Mouse (Mus musculus) heart, postnatal 10 days (tissue): ENCODE measurements at regions not wholly inside any gene's neighbourhood (a gene's known extent, or its start where the extent isn't known, plus 50 kb on each side); places are given as distances from the start of the nearest gene placed in this dataset.
"Not testable (repeated sequence)": the region's sequence is repeated elsewhere in the genome, so short reads cannot be mapped to it uniquely, and the experiment has no call there.

Source experiments
- DNase-seq, 2 experiments: peaks; one replicate each; pipeline ENCODE4 v3.0.0; 2021
- intact Hi-C: fragments of 180-260 bp; cut with DNase I; formaldehyde crosslinking; loops from one replicate; pipeline ENCODE4 v1.15.1; 2025

GRCm38 (mm10) chr5:12639549-12639948, 256.4 kb downstream of the Sema3d start:
- intact Hi-C loops = no loop called here
- DNase-seq = no peak

DNA sequence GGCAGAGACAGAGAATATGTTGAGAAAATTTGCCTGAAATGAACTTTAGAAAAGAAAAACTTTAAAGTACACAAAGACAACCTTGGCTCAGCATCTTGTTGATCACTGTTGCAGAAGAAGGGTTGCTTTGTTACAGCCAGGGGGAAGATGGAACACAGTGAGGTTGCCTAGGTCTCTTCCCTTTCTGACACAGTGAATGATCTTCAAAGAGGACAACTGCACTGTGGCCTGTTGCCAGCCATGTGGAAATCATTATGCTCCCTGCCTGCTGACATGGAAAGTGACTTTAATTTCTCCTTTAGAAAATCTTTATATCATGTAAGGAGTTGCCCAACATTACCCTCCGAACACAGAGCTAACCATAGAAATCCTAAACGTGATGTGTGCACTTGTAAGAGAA, 263.1 kb downstream of the Sema3d start:
- no peak for DNase-seq
- intact Hi-C loops = no loop called here

DNA sequence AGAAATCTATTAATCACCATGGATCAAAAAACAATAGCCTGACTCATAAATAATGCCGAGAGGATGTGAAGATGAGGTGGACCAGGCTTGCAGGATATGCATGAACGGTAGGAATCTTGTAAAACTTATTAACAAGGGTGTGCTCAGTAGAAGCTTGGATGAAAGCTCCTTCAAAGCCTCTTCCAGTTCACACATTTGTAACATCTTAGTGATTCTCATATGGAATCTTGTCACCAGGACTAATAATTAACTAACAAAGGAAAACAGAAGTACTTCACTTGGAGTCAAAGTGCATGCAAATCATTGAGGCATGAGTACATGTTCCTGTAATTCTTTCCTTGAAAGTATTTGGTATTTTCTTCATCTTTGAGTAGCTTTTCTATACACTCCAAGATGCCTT, 290.5 kb downstream of the Sema3d start:
- DNase-seq = no peak
- intact Hi-C loops = no loop called here

DNA sequence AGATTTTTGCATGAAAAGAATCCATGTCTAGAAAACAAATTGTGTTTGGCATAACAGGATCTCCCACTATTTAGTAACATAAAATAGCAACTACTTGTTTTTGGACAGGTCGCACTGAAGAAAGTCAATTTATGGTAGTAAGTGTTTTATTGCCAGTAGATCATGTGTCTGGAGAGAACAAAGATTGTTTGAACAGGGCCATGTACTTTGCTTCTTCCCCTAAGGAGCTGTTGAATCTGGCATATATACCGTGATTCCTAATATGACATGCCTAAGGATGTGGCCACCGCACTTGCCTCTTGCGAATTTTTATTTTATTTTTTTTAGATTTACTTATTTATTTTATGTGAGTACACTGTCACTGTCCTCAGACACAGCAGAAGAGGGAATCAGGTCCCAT, 290.9 kb downstream of the Sema3d start:
- intact Hi-C loops = no loop called here

DNA sequence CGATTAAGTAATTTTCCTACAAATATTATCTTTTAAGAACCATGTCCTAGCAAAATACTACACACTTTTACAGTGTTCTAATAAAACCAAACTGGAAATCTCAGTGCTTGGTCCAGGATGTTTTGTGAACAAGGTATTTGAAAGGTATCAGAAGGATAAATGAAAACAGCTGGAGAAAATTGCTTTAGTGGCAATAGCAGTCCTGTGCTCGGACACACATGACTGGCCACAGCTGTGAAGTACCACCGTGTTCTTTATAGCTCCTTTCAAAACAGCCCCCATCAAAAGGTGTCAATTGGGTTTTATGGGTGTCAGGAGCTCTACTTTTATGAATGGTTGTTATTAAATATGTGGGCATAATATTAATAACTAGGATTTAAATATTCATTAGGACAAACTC, 293.5 kb downstream of the Sema3d start:
- no peak for DNase-seq
- intact Hi-C loops = no loop called here

More for the DNA sequence above, 290.9 kb downstream of the Sema3d start:
- no peak for DNase-seq

GRCm38 (mm10) chr5:12714894-12715293, 331.7 kb downstream of the Sema3d start:
- no peak for DNase-seq
- intact Hi-C loops = no loop called here

DNA sequence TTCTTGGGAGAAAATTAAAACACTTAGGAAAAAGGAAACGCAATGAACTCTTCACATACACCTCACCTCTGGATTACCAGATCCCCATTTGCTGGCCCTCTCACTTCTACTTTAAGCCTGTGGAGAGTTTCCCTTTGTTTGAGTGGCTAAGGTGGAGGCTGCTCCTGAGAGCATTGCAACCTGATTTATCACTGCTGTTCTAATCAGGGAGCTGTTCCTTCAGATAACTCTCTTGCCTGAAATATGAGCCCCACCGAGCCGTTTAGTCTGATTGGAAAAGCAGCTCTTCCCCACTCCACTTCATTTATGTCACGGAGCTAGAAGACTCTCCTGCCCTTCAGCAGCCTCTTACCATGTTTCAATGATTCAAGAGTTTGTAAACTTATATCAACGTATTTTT, 368.3 kb downstream of the Sema3d start:
- DNase-seq = no peak
- intact Hi-C loops = no loop called here

- DNase-seq = no peak
- intact Hi-C loops = no loop called here
These were observed 365.6 kb upstream of the Sema3a start for GRCm38 (mm10) chr5:12759634-12760033.

DNA sequence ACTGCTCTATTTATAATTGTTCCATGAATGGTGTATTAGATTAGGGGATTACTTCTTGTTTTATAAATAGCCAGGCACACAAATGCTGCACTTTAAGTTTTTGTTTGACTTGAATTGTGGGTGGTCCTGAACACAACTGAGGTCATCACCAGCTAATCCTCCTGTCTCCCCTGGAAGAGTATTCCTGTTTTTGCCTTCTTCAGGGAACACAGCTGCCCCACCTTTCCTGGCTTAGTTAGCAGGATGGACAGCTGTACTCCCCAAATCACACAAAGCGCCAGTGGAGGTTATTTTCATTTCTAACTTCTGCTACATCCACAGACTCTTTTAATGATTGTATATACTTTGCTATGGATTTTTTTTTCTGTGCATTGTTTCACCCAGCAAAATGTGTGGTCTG, 357.8 kb upstream of the Sema3a start:
- no peak for DNase-seq
- intact Hi-C loops = loop anchor here (5.0 kb wide), 1 partner anchor 820 kb away; no protein-coding TSS in a partner anchor

DNA sequence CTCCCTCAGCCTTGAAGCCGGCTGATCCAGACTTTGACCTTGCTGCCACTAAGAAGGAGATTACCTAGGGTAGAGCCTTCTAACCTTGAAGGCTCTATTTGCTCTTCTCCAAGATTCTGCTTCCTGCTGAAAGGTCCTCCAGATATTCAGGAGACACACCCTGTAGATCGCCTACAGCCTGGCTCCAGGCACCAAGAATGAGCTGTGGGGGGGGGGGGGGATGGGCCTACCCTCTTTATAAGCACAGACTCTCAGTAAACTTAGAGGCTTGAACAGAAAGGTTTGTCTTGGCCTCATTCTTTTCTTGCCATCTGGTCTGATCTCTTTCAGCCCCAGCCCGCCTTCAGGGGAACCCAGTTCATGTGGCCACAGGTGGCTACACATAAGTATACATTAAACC, 342.5 kb upstream of the Sema3a start:
- intact Hi-C loops = no loop called here

DNA sequence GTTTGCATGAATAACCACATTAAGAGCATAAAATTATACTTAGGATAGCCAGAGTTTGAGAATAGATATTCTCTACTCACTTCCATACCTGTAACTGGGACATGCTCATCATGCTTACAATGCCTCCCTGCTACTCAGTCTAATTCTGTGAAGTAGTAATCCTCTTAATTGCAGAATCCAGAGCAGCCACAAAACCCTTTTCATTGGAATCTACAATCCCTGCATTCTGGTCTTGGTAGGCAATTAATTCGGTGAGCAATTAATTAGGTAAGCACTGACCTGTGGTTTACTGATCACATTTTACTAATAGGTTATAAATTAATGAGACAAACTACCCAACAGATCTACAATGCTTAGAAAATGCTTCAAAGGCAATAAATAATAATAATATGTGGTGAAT, 316.5 kb upstream of the Sema3a start:
- DNase-seq = no peak
- intact Hi-C loops = no loop called here

More for the DNA sequence above, 342.5 kb upstream of the Sema3a start:
- DNase-seq = no peak

- intact Hi-C loops = no loop called here
These were observed 315.3 kb upstream of the Sema3a start for GRCm38 (mm10) chr5:12809884-12810283.

GRCm38 (mm10) chr5:12847207-12847606, 278.0 kb upstream of the Sema3a start:
- not testable (repeated sequence) for DNase-seq

More at GRCm38 (mm10) chr5:12809884-12810283, 315.3 kb upstream of the Sema3a start:
- DNase-seq = no peak

GRCm38 (mm10) chr5:12856869-12857268, 268.3 kb upstream of the Sema3a start:
- intact Hi-C loops = no loop called here
- peak; percentile 22 to 25 for DNase-seq

More at GRCm38 (mm10) chr5:12847207-12847606, 278.0 kb upstream of the Sema3a start:
- intact Hi-C loops = not testable (repeated sequence)

GRCm38 (mm10) chr5:12868355-12869217, 256.6 kb upstream of the Sema3a start:
- DNase-seq = no peak
- intact Hi-C loops = no loop called here

GRCm38 (mm10) chr5:12872888-12873287, 252.3 kb upstream of the Sema3a start:
- DNase-seq = no peak
- intact Hi-C loops = no loop called here

GRCm38 (mm10) chr5:12877595-12878296, 247.5 kb upstream of the Sema3a start:
- intact Hi-C loops = no loop called here
- DNase-seq = no peak

DNA sequence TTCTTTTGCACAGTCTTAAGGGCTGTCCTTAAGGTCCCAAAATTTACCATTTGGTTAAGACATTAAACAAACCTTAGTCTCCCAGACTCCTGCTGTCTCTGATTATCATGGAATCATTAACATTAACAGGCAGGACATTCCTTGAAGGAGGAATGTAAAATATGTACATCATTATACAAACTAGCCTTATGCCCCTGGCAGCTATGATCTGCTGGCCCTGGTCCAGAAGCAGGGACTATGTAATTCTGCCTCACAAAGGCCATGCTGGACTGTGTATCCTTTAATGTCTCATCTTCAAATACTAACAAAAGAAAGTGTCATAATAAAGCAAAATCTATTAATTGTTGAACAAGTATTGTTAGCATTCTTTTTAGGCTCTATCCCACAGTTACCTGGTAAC, 232.9 kb upstream of the Sema3a start:
- DNase-seq = no peak

GRCm38 (mm10) chr5:12894638-12895037, 230.6 kb upstream of the Sema3a start:
- intact Hi-C loops = no loop called here
- DNase-seq = no peak

More for the DNA sequence above, 232.9 kb upstream of the Sema3a start:
- intact Hi-C loops = no loop called here

DNA sequence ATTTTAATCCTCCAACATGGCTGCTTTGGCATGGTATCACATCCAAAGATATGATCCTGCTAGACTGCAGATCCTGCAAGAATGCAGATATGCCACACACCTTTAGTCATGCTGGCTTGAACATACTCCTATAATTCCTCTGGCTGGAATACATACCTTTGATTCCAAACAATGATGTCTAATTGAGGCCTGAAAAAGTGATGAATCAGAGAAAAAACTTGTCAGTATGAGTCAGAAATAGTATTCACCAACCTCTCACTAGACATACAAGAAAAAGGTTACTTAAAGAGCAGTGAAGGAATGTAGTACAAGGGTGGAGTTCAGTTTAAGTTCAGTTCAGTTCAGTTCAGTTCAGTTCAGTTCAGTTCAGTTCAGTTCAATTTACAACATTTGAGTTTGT, 214.5 kb upstream of the Sema3a start:
- DNase-seq = no peak
- intact Hi-C loops = no loop called here

DNA sequence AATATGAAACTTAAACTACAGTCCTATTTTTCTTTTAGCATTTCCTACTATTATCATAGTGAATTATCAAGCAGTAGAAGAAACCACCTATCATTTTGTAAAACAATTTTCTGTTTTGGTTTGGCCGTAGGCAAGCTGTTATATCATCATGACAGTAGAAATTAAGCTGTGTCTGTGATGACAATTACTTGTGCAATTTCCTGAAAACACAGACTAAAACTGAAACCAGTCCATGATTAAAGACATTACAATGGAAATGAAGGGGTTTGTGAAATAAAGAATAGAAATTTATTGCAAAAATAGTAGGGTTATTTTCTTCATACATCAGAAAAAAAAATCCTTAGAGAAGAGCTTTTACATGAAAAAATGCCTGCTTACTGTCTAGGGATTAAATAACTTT, 210.8 kb upstream of the Sema3a start:
- intact Hi-C loops = no loop called here

GRCm38 (mm10) chr5:12919335-12919734, 205.9 kb upstream of the Sema3a start:
- intact Hi-C loops = no loop called here
- no peak for DNase-seq

More for the DNA sequence above, 210.8 kb upstream of the Sema3a start:
- DNase-seq = no peak
